Mouse (Mus musculus) ES-E14 (cell line): ENCODE results near the gene Ranbp3l.

Experiments used
- CHD2 ChIP-seq: IDR thresholded peaks from 2 replicates; pipeline ENCODE4 v1.6.1; 2014; ENCODE audit warnings: mild to moderate bottlenecking, low read depth, low read length, inconsistent platforms
- HCFC1 ChIP-seq: IDR thresholded peaks from 2 replicates; pipeline ENCODE4 v1.6.1; 2012; ENCODE audit warnings: low read length, inconsistent platforms, borderline replicate concordance; ENCODE audit not compliant: insufficient read depth
- MAFK ChIP-seq: IDR thresholded peaks from 2 replicates; pipeline ENCODE4 v1.6.1; 2014; ENCODE audit warnings: mild to moderate bottlenecking, low read depth, low read length, inconsistent platforms; ENCODE audit not compliant: insufficient read depth
- ZC3H11A ChIP-seq: IDR thresholded peaks from 2 replicates; pipeline ENCODE4 v1.6.1; 2012; ENCODE audit warnings: low read depth, mild to moderate bottlenecking, inconsistent platforms, low read length, borderline replicate concordance
- ZNF384 ChIP-seq: IDR thresholded peaks from 2 replicates; pipeline ENCODE4 v1.6.1; 2012; ENCODE audit warnings: low read depth, low read length, inconsistent platforms

DNA sequence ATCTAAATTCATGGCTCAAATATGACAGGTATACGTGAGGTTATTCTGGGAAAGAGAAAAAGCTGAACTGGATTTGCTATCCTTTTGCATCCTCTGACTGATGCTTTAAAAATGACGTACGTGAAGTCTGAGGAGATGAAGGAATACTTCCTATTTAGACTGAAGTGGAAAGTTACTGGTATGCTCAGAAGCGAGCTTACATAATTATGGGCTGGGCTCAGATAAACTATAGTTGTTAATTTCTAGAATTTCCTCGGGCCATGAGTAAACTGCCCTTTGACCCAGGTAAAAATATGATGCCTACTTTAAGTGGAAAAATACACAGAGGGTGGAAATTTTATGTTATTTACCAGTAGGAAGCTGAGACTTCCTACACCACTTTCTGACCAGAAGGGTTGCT lies 26.9 kb upstream of the Ranbp3l start:
- TF ChIP-seq MAFK (no peak), CHD2 (no peak), ZNF384 (no peak), HCFC1 (no peak), ZC3H11A (no peak)
